Mouse (Mus musculus) cerebellum, adult 9-10 months (tissue): ENCODE measurements around the gene Hand2.

Experiments used
- DNase-seq: peaks from one replicate; pipeline ENCODE4 v3.0.0; 2022

The Hand2 gene

GRCm38 (mm10) chr8:57320851-57321743, at the start of gene Hand2:
Gene Hand2, plus strand, starts transcription at chr8:57320983.
- DNase-seq, result no peak

DNA sequence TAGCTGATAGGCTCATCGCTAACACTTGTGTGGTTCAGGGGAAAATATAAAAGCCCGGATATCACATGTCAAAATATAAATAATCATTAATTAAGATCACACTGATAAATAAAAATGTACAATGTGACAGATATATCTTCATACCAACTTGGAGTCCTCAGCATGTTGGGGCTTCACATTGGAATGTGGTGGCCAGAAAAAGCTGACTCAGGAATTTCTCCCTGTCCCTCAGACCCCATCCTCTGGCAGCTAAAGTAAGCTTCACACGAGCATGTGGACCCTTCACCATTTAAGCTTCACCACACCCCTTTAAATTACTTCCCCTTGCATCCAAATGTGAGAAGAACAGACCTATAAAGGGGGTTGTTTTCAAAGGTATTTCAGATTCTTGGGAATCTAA, 47.7 kb upstream of the Hand2 start:
- DNase-seq, result no peak

GRCm38 (mm10) chr8:57293441-57293840, 27.3 kb upstream of the Hand2 start:
- no peak for DNase-seq

GRCm38 (mm10) chr8:57303513-57303912, 17.3 kb upstream of the Hand2 start:
- DNase-seq, result no peak

DNA sequence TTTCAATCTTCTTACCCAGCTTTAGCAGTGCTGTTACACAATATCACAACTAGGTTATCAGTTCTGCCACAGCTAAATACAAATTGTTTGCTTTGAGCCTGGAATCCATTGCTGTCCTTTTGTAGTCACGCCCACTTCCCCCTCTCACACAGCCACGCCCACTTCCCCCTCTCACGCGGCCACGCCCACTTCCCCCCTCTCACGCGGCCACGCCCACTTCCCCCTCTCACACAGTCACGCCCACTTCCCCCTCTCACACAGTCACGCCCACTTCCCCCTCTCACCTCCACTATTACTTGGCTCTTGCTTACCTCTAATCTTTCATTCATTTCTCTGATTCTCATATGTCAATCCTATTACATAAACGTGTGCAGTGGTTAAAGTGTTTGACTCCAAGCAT, 15.8 kb upstream of the Hand2 start:
- no peak for DNase-seq

- no peak for DNase-seq
These were observed 14.3 kb upstream of the Hand2 start for GRCm38 (mm10) chr8:57306441-57306840.

DNA sequence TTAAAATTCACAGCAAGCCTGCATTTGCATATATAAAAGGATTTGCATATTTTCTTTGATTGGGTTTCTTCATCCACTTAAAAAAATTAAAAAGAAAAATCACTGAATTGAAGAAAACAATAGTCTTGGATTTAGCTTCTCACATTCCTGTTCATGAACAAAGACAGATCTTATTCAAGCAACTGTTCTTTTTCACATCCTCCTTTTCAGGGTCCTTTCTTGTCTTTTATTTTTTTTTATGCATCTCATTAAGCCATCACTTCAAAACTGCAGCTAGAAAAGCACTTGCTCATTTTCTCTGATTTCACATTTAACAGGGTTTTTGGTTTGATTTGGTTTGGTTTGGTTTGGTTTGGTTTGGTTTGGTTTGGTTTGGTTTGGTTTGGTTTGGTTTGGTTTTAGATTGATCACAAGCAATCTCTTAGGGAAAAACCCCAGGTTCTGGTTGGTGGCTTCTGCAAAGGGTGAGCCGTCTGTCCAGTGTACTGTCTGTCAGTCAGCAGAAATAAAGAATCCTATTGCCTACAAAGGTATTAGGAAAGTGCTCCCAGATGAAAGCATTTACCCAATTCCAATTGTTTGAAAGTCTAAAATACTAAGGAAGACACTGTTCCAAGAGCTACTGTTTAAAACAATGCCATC, 10.8 kb upstream of the Hand2 start:
- no peak for DNase-seq

- no peak for DNase-seq
These were observed 8.5 kb upstream of the Hand2 start for GRCm38 (mm10) chr8:57312031-57312981.

- DNase-seq, result no peak
These were observed 7.2 kb upstream of the Hand2 start for GRCm38 (mm10) chr8:57313583-57313982.

GRCm38 (mm10) chr8:57314216-57314615, 6.6 kb upstream of the Hand2 start:
- DNase-seq, result no peak

GRCm38 (mm10) chr8:57315471-57315870, 5.3 kb upstream of the Hand2 start:
- no peak for DNase-seq

DNA sequence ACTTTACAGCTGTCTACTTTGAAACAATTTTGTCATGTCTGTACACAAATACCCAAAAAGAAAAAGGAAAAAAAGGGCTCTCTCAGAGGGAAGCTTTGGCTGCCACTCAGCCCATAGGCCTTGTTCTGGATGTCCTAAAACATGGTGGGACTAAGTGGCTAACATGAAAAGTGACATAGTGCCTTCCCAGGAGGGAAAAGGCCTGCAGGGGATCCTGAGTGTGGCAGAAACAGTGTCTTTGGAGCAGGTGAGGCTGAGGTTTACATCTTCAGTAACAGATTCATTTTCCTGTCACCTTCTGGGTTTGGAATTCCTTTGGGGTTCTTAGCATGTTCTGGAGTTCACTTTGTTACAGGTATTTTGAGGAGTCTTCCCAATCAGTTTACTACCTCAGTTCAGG, 3.7 kb upstream of the Hand2 start:
- no peak for DNase-seq

DNA sequence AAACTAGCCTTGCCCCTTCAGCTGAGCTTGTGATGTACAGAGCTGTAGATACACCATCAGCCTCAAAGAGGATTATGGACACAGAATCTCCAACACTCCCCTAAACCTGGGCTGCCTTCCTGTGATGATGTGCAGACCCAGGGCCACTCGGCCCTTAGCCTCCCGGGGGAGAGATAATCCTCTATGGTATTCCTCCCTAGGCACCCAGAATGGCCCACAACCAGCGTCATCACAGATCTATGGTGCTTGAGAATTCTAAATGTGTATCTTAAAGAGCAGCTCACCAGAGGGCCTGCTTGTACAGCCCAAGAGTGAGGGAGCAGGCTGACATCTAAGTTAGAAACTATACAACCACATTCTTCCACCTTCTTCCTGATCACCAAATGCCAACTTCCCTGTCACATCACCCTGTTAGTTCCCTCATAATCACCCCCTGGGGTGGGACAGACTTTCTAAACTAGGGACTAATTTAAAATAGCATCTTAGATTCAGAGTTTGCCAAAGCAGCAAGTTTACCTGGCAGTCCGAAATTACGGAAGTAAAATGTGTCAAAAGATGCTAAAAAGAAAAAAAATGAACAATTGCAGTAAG, 2.8 kb upstream of the Hand2 start:
- DNase-seq, result no peak

DNA sequence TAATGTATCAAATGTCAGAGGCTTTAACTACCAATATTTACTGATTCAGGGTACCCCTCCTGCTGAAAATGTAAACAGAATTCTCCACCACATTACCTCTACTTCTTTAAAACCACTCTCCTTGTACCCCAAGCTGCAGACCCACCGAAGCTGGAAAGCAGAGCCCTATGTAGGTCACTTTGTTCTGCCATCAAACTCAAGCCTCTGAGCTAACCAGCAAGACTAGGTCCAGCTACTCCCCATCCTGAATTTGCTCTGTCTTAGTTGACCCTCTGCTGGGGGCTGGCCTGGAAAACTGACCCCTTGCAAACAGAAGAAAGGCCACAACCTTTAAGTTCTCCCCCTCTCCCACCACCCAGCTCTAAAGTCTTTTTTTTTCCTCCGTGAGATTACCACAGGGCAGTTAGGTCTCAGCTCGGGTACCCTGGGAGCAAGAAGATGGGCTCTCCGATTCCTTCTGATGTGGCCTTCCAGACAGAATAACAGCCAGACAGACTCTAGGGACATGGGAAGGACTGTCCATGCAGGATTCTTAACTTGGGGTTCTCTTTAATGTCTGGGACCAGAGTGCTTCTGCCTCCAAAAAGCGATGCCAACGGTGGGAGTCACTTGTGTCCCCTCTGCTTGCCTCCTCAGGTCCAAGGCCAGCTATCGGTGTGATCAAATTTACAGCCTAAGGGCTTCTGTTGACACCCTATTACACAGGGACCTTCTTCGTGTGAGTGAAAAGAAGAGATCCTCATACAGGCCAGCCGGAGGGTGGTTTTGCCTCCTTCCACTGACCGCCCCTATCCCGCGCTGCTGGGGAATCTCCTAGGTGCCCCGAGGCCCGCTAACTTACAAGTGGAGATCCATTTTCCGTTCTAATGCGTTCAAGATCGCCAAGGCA, 1.4 kb upstream of the Hand2 start:
- no peak for DNase-seq

- DNase-seq, result no peak
These were observed 700 bp upstream of the Hand2 start for GRCm38 (mm10) chr8:57319981-57320585.

- DNase-seq, result no peak
These were observed 1.4 kb downstream of the Hand2 start for GRCm38 (mm10) chr8:57321898-57322895.

- no peak for DNase-seq
These were observed 2.5 kb downstream of the Hand2 start for GRCm38 (mm10) chr8:57322961-57323941.

- DNase-seq, result no peak
These were observed 3.3 kb downstream of the Hand2 start for GRCm38 (mm10) chr8:57324091-57324490.

GRCm38 (mm10) chr8:57324671-57325070, 3.9 kb downstream of the Hand2 start:
- DNase-seq, result no peak
